Mouse (Mus musculus): Measurements from ENCODE around the gene Acd.
A peak's percentile ranks its signal among the peaks of the same experiment; 100 is the strongest.

The Acd gene

DNA sequence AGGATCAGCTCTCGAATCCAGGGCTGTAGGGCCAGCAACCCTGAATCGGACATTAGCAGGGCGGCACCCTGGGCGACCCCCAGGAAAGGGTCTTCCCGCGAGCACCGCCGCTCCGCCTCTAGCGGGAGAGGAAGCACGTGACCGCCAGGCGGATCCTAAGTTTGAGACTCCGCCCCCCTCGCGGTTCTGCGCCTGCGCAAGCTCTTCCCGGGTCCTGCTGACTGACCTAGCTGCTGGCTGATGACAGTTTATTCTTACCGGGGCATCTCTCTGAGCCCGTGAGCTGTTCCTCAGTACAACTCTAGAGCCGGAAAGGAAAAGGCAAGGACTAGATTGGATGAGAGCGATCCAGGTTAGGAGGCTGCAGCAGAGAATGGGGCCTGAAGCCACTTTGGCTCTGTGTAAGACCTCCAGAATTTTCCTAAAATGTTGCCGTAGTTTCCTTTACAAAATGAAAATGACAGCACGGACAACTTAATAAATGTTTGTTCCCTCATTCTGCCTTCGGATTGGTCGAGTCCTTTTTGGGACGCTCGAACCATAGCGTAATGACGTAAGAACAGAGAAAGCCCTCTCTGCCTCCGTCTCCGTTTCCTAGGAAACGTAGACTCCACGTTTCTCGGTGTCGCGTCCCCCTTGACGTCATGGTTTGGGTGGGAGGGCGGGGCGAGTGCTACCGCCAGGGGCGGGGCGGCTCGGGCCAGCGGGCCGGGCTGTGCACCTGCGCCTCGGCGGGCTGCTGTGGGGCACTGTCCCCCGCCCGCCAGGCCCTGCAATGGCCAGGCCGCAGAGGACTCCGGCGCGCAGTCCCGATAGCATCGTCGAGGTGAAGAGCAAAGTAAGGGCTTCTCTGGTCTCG, at the start of gene Acd, which contains the start of gene Pard6a:
Acd (minus strand) TSS at position 137 of the 859 bp plus-strand sequence.
Pard6a (plus strand) TSS at position 183 of the 859 bp plus-strand sequence.
- peak; percentile 95 for DNase-seq (ENCODE audit: low read depth)

- peak; percentile 45 for DNase-seq (ENCODE audit: low read depth)
These were observed 49.7 kb upstream of the Acd start for GRCm38 (mm10) chr8:105750606-105751005.

DNA sequence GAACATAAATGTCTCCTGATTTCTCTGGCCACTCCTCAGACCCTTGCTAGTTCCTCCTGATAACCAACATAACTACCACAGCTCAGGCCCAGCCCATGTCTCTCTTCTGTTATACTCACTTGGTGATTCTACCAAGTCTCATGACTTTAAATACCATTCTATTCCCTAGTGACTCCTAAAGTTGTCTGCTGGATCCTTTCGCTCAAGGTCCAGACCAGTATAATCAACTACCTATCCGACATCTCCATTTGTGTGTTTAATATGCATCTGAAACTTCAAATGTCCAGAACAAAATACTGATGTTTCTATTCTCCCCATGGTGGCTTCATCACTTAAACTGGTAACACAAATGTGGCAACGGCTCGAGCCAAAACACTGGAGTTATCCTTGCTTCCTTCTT, 42.4 kb upstream of the Acd start:
- DNase-seq (ENCODE audit: low read depth) = no peak

DNA sequence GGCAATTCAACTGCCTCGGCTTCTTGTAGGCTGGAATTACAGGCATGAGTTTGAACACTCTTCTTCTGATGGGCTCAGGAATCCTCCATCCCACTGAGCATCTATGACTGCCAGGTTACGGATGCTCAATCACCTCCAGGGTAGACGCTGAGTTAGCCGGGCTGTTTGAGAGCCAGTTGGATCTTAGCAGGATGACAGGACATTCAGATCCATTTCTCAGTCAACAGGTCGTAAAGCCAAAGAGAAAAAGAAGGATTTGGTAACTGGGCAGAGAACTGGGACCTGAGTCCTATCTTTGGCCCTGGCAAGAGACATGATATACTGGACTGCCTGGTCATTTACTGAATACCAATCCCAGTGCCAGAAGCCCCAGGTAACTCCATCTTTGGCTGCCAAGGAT, 38.3 kb upstream of the Acd start:
- no peak for DNase-seq (ENCODE audit: low read depth)

DNA sequence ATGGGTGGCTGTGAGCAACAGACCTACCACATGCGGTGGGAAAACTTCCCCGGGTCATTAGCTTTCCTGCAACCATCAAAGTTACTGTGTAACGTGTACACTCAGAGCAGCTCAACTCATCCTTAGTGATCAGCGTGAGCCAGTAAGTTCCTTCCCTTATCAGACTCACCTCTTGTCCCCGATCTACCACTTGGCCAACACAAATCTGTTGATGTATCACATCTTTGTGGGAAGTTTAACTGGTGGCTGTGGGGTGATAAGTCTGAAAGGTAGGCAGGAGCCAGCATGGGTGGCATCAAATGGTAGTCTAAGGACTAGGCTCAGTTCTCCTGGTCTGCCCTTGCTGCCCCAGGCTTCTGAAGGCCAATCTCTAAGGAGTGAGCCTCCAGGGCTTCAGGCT, 31.3 kb upstream of the Acd start:
- DNase-seq (ENCODE audit: low read depth) = no peak

DNA sequence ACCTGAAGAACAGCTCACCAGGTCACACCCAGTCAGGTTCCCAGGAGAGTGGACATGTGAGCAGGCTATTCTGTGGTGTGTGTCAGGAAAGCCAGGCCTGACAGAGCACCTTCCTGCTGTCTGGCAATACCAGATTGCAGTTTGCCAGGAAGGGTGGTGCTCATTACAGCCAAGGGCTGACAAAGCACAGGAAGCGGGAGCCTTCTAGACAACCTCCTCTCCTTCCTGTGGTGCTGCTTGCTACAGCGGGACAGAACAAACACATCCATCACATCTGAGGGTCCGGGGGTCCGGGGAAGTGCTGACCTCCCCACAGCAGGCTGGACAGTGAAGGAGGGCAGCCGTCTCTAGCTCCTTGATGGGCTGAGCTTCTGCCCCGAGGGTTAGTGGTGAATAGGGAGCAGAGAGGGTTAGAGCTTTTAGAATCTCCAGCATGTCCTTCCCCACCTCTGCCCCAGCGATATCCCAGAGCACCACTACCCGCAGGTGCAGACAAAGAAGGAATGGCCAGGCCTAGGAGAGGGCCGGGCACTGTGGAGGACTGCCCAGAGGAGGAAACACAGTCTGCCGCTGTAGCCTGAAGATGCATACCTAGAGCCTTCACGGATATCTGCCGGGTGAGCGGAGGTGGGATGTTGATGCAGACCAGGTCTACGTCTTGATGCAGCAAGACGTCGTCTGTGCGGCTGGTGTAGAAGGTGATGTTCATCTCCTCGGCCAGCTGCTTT, 26.7 kb upstream of the Acd start:
- DNase-seq (ENCODE audit: low read depth) = peak; percentile 92

DNA sequence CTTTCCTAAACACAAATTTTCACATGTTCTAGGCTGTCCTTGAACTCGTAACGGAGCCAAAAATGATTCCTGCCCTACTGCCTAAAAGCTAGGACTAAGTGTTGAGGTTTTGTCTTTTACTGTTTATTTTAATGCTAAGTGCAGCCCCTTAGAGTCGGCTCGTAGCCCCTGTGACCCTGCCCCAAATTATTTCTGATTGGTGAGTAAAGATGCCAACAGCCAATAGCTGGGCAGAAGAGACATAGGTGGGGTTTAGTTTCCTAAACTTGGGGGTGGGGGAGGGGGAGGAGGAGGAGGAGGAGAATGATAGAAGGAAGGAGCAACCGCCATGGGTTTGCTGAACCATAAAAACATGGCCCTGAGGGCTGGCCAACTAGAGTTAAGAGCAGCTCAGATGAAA, 24.8 kb upstream of the Acd start:
- DNase-seq (ENCODE audit: low read depth) = no peak

DNA sequence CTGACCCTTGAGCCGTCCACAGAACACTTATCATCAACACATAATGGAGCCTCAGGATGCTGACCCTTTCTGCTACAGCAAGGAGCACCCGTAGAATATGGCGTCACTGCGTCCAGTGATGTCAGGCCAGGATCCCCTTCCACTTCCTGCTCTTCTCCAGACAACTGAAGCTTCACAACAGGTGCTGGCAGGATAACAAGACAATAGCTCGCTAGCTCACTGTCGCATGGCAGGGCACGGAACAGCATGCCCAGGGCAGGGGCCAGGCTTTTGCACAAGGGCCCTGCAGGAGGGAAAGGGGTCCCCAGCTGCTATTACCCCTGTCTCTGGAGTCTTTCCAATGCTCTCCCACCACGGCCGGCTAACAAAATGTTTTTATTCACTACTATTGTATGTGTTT, 22.0 kb upstream of the Acd start:
- no peak for DNase-seq (ENCODE audit: low read depth)

DNA sequence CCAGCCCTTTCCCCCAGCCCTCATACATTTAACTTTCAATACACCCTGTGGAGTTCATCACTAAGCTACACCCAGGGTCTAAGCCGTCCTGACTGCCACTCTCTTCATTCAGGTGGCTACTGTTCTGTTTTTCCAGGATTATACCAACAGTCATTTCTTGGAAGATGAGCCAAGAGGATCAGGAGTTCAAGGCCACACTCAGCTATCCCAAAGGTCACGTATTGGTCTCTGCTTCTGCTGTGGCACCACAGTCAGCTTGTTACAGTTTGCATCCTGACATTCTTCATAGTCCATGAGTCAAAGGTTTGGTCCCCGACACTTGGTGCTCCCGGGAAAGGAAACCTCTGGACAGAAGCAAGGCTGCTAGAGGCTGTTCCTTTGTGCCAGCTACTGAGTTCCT, 18.7 kb upstream of the Acd start:
- no peak for DNase-seq (ENCODE audit: low read depth)

- no peak for DNase-seq (ENCODE audit: low read depth)
These were observed 15.5 kb upstream of the Acd start for GRCm38 (mm10) chr8:105716302-105716945.

DNA sequence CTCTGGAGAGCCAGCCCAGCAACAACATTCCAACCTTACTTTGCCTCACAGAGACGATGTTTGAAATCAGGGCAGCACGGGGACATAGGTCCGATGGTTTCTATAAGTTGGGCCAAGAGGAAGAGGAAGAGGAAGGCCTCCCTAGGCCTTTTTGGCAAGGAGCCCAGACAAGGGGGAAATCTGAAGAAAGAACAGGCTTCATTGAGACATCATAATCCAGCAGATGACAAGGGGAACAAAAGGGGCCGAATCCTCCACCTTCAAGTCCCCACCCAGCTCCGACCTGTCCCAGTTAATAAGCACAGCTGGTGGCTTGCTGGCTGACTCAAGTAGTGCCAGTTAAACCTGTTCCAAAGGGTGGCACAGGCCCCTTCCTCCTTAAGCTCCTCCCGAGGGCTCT, 14.1 kb upstream of the Acd start:
- DNase-seq (ENCODE audit: low read depth) = peak; percentile 85

DNA sequence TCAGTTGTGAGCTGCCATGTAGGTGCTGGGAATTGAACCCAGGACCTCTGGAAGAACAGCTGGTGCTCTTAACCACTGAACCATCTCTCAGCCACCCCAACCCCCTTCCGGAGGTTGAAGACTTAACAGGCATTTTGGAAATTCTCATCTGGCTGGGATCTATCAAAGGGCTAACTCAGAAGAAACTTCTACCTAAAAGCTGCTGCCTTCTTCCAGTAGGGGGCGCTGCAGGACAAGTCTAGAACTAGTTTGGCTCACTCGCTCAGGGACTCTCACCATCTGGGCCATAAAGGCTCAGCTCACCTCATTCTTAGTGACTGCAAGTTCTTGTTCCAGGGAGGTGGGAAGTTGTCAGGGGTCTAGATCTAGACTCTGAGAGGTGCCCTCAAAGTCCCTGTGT, 13.2 kb upstream of the Acd start:
- DNase-seq (ENCODE audit: low read depth) = peak; percentile 93

DNA sequence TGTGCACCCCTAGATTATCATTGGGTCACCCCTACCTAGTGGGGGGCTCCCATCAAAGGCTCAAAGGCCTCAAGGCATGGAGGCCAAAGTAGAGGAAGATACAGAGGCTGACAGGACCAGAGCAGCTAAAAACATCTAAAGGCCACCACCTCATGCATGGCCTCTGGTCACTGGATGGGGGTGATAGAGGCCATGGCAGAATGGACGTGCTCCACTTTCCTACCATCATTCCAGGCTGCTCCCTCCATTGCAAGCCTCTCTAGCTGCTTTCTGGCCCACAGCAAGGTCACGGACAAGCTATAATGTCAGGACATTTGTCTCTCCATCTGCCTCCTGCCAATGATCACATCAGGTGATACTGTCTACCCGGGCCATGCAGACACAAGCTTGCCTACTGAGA, 11.4 kb upstream of the Acd start:
- DNase-seq (ENCODE audit: low read depth) = no peak

GRCm38 (mm10) chr8:105709317-105709716, 8.4 kb upstream of the Acd start:
- DNase-seq (ENCODE audit: low read depth) = no peak

DNA sequence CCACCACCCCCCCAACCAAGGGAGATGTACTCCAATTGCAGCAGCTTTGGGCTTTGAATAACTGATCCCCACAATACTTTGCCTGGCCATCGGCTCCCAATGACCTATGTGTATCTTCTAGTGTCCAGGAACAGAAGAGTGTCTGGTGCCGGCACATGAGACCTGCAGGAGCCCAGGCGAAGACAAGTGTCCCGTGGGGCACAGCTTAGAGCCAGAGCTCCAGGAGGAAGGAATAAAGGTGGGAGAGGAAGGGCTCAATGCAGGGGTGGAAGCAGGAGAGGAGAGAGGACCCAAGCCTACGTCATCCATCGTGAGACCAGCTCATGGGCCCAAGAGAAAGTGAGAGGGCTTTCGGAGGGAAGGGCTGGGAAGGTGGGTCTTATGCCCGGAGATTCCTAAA, 7.8 kb upstream of the Acd start:
- no peak for DNase-seq (ENCODE audit: low read depth)

GRCm38 (mm10) chr8:105707498-105708403, 6.8 kb upstream of the Acd start, which contains the start of the genes 4933405L10Rik and Enkd1:
Gene 4933405L10Rik (plus strand): TSS chr8:105707655.
Gene Enkd1 (minus strand): TSS chr8:105708210.
- DNase-seq (ENCODE audit: low read depth) = peak; percentile 95

DNA sequence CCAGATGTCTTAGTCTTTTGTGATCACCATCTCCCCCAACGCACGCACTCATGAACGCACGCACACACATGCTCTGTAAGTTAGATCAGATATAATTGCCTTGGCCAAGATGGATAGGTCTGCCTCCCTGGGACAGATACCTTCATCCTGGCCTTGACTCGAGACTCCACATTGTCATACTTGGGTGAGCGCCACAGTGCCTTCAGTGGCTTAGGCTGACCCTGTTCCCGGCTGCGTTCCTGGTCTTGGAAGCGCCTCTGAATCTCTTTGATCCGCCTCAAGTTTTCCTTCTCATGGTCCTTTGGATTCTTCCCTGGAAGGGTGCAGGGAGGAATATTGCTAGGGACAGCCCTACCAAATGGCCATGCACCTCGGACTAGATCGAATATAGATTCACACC, 5.5 kb upstream of the Acd start:
- DNase-seq (ENCODE audit: low read depth) = no peak

GRCm38 (mm10) chr8:105704955-105705354, 4.1 kb upstream of the Acd start:
- DNase-seq (ENCODE audit: low read depth) = no peak

GRCm38 (mm10) chr8:105704146-105704812, 3.4 kb upstream of the Acd start:
- DNase-seq (ENCODE audit: low read depth) = no peak

GRCm38 (mm10) chr8:105702731-105703415, 2.0 kb upstream of the Acd start:
- DNase-seq (ENCODE audit: low read depth) = no peak
